Mouse (Mus musculus) WW6 (cell line): Measurements from ENCODE around the gene Slc25a10.

ENCODE experiments used
- DNase-seq: peaks from one replicate; pipeline ENCODE4 v3.0.0-alpha.2; 2013; ENCODE audit warnings: low read depth, low spot score

The Slc25a10 gene

DNA sequence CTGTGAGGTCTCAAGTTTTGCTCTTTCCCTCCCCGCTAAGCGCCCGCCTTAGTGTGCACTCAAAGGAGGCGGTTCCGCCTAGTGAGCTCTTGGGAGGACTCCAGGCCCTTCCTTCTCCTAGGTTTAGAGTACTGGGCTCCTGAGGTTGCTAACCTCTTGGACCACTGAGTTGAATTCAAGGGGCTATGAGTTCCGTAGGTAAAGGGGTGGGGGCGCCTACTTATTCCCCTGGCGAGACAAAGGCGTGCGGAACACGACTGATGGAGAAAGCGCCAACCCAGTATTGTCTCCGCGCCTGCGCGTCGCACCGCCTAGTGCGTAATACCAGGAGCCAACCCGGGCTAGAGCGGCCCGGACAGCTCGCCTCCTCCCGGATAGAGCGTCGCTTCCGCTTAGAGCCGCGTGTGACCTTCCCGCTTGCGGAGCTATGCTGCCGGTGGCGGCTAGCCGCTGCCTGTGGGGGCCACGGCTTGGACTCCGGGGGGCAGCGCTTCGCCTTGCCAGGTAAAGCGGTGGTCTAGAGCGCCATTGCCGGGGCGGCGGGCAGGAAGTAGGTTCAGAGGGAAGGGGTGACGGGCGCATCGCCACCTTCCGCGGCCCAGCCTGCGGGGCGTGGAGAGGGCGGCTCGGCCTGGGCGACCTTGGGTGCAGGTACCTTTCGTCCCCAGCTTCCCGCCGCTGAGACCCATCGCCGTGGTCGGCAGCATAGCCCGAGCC lies 7.2 kb upstream of the Slc25a10 start, which contains the start of gene Mrpl12:
Gene Mrpl12, plus strand, starts transcription at position 349 of the 717 bp plus-strand sequence.
- DNase-seq = peak; percentile 92

DNA sequence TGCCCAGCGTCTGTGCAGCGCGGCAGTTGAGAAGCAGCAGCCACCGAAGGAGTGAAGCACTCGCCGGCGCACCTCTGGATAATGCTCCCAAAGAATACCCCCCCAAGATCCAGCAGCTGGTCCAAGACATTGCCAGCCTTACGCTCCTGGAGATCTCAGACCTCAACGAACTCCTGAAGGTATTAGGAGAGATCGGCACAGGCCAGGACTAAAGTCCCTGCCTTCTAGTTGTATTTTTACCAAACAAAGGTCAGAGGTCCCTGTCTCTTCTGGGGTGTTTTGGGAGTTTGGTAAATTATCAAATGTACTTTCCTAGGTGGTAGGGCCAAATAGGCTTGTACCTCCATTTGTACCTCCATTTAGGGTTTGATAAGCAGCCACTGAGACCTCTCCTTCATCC lies 6.4 kb upstream of the Slc25a10 start:
- DNase-seq = no peak

GRCm38 (mm10) chr11:120488516-120488915 lies 3.1 kb upstream of the Slc25a10 start:
- no peak for DNase-seq

DNA sequence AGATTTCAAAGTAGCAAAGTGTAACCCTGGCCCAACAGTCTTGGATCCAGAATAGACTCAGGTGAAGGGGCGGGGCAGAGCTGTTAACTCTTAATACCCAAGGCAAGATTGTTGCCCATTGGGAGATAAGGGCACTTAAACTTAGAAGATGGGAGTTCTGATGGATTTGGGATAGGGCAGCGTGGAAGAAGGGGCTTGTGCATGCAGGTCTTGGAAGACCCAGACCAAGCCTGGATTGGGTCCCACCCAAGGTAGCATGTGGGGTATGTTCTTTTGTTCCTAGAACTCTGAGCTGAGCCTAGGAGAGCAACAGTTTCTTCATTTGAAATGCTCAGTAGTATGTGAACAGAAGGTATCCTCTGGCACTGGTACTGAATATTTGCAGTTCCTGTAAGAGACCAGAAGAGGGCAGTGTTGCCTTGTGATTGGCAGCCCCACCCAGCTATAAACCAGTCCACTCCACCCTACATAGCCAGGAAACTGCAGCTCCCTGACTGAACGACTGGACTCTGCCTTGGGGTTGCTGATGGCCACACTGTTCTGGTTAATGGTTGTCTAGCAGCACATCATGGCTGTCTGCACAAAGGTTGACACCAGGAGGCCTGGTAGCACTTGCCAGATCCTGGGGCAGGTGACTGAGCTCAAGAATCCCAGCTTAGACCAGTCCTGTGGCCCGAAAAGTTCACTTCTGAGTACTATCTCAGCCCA lies 2.4 kb upstream of the Slc25a10 start:
- peak; percentile 73 for DNase-seq

DNA sequence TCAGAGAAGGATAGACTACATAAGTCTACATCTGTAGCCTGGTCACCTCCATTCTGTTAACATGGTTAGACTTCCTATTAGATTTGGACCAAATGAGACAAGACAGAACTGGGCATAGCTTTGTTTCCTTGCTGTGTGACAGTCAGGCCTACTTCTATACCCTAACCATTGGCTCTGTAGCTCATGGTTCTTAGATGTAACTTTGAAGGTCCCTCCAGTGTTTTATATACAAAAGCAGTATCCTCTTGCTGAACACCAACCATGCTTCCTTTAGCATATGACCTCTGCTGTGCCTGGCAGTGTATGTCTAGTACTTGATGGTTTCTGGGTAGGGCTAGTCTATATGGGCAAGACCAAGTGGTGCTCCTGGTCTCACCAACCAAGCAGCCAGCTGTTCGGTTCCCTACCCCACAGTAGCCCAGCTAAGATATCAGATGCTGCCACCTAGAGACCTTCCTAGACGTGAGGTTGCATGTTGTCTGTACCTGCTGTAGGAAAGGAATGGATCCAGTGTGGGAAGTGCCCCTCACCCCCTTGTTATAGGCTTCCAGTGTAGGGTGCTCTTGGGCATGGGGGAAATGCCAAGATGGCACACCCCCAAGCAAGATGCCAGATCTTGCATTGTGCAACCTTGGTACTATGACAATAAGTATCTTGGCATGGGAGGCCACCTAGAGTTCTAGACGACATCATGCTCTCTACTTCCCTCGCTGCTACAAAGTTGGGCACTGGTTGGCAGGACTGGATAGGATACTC lies 1.2 kb upstream of the Slc25a10 start:
- DNase-seq = no peak

DNA sequence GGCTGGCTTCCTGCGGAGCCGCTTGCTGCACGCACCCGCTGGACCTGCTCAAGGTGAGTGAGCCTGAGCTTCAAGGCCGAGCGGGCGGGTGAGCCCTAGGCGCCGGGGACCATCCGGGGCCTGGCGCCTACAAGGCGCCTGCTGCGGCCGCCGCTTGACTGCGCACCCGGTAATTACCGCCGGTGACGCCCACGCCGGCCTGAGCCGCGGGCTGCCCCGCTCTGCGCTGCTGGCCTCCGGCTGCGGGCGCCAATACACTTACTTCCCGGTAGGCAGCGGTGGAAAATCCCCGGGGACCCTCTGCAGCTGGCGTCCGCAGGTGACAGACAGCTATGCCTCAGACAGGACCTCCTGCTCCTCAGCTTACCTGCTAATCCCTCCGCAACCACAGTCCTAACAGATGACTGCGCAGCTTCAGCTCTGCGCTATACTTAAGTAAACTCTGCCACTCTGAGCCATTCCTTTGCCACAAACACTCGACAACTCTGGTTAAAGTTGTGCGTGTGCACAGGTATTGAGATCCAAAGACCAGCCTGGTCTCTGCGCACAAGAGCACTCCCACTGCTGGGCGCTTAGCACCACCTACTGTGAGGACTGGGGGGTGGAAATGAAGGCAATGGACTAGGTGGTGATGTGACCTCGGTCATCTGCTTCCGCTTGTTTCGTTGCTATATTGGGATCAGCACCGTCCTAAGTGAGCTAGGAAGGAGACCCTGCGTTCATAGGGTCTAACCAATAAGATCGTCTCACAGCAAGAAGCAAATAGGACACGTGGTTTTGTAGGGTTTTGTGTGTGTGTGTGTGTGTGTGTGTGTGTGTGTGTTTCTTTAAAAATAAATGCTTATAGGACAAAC lies 611 bp downstream of the Slc25a10 start:
- no peak for DNase-seq

GRCm38 (mm10) chr11:120492878-120493203 lies 1.2 kb downstream of the Slc25a10 start:
- DNase-seq = no peak

DNA sequence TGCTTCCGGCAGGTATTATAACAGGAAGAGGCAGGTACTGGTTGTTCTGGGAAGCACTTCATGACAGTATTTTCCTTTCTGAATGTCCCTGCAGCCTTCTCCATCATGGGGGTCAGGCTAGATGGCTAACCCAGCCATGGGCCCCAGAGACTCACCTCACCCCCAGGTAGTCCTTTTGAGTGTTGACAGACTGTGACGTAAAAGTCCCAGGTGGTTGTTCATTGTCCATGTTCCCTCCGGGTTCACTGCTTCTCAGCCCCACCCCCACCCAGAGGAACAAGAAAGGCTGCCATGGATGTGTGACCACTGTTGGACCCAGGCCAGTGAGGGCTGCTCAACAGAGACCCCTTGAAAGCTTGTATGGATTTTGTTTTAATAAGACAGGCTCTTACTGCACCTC lies 1.7 kb downstream of the Slc25a10 start:
- no peak for DNase-seq

DNA sequence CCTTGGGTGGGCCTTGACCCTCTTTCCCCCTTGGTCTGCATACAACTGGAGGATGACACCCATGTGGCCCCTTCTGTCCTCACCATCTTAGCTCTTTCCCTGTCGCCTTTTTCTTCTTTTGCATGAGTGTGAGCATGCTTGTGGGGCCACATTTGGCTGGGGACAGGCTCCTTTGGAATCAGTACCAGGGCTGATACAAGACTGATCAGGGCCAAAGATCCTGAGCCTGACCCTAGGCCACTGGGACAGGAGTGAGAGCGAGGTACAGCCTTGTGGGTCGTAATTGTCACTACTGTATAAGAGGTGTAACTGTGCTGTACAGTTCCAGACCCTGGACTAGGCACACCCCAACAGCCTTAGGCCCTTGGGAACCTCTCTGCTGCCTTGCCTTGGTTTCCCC lies 2.3 kb downstream of the Slc25a10 start:
- no peak for DNase-seq

GRCm38 (mm10) chr11:120497436-120497835 lies 5.8 kb downstream of the Slc25a10 start:
- no peak for DNase-seq

GRCm38 (mm10) chr11:120498226-120498625 lies 6.6 kb downstream of the Slc25a10 start:
- DNase-seq = no peak

GRCm38 (mm10) chr11:120498891-120499290 lies 7.3 kb downstream of the Slc25a10 start:
- no peak for DNase-seq

GRCm38 (mm10) chr11:120499894-120500293 lies 8.3 kb downstream of the Slc25a10 start:
- no peak for DNase-seq

DNA sequence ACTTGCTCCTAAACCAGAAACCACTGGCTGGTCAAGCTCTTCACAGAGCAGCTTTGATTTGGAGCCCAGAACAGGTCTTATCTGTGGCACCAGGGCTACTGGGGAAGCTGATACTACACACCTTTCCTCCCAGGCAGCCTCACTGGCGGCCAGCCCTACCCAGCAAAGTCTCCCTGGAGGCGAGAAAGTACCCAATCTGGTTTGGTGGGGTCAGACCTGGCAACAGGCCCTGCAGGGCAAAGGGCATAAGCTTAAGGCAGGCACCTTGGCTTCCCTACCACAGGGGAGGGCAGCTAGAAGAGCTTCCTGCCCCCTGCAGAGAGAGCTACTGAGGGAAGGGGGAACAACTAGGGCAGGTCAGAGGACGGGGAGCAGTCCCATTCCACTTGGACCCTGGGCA lies 8.7 kb downstream of the Slc25a10 start:
- no peak for DNase-seq

GRCm38 (mm10) chr11:120501018-120501417 lies 9.4 kb downstream of the Slc25a10 start:
- no peak for DNase-seq

DNA sequence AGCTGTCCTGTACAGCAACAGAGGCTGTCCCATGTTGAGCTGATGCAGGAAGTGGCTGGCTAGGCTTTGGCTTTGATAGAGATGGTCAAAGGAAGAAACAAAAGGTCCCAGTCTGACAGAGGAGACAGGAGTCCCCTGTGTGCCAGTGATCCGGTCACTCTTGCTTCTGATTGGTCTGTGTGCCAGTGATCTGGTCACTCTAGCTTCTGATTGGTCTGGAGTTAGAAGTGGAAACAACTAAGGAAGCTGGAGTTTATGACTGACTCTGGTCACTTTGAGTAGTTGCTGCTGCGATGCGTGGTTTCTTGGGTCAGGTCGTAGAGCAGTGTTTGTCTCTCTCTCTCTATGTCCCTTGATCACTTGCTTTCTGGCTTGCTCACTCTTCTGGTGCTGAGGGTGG lies 10.1 kb downstream of the Slc25a10 start:
- no peak for DNase-seq

DNA sequence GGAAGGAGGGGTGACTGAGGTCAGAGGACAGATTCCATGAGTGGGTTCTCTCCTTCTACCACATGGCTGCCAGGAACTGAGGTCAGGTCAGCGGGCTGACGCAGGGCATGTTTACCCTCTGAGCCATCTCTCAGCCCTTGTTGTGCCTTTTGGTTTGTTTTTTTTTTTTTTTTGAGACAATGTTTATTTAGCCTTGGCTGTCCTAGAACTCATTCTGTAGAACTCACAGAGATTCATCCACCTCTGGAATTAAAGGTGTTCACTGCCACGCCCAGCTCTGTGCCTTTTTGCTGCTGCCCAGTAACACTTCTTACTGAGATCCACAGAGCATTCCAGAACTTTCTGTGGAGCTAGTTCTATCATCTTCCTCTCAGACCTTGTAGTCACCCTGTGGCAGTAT lies 14.0 kb downstream of the Slc25a10 start:
- DNase-seq = no peak

- DNase-seq = no peak
Observed at GRCm38 (mm10) chr11:120506899-120507298, 15.3 kb downstream of the Slc25a10 start.

DNA sequence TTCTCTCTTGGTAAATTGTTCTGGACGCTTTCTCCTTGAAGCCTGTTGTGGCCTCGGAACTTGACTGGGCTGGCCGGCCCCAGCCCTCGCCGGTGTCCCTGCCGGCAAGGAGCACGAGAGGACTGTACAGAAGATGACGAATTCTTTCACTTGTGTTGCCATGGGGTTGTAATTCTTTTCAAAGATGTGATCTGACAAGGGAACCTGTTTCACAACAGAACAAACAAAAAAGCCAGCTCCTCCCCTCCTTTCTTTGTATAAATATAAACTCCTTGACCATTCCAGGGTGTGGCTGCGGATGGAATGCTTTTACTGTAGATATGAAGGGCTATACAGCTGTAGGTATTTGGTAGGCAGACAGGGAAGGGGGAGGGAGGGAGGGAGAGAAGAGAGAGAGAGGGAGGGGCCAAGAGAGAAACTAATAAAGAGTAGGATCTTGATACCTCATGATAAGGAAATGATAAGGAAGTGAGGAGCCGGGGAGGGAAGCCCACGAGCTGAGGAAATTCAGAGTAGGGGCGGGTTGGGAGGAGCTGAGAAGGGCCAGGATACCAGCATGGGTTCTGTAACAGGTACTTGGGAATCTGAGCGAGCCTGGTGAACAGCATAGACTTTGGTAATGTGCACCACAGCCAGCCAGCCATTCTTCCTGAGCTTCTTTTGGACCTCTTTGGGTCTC lies 16.1 kb downstream of the Slc25a10 start:
- no peak for DNase-seq

DNA sequence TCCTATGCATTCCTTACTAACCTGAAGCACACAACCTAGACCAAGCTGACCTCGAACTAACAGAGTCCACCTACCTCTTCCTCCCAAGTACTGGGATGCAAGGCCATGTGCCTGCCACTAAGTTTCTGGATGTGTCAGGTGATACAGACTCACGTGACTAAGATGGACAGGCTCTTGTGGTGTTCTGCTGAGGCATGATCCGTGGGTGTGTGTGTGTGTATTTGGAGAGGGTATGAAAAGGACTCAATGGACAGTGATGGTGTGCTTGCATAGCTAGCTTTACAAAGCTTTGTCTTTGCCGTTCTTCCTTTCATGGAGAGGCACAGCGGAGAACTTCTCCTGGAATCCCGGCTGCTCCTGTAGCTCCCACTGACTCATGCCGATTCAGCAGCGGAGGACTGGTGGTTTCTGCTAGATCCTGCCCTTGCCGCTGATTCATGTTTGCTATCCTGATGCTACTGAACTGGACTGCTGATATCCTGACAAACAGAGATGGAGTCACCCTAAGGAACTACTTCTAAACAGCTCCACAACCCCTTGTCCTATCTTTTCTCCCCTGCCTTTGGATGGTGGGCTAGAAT lies 16.7 kb downstream of the Slc25a10 start:
- no peak for DNase-seq

DNA sequence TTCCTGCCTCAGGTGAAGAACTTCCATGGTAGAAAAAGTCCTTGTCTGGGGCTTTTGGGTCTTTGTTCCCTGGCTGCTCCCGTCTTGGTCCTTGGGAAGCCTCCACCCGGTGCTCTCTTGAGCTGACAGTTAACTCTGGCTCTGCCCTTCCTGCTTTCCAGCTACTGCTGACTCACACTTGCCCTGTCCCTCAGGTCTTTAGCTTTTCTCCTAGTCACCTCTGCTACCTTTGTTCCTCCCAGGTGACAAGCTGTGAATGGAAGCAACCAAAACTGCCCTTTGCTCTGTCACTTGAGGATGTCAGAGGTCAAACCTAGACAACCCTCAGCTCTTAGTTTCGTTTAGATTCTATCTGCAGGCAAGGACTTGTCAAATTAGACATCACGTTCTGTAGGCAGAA lies 18.3 kb downstream of the Slc25a10 start:
- no peak for DNase-seq
